Mouse (Mus musculus): ENCODE data around the gene Ttc29.
A peak's percentile ranks its signal among the peaks of the same experiment; 100 is the strongest.

Ttc29 gene

GRCm38 (mm10) chr8:78426455-78426854, 213.4 kb downstream of the Ttc29 start:
- no peak for DNase-seq (ENCODE audit: low spot score)

- no peak for DNase-seq (ENCODE audit: low spot score)
Measured at GRCm38 (mm10) chr8:78426875-78427768, 214.0 kb downstream of the Ttc29 start.

- no peak for DNase-seq (ENCODE audit: low spot score)
Measured at GRCm38 (mm10) chr8:78427769-78428130, 214.7 kb downstream of the Ttc29 start.

GRCm38 (mm10) chr8:78428148-78428547, 215.1 kb downstream of the Ttc29 start:
- DNase-seq (ENCODE audit: low spot score) = no peak

DNA sequence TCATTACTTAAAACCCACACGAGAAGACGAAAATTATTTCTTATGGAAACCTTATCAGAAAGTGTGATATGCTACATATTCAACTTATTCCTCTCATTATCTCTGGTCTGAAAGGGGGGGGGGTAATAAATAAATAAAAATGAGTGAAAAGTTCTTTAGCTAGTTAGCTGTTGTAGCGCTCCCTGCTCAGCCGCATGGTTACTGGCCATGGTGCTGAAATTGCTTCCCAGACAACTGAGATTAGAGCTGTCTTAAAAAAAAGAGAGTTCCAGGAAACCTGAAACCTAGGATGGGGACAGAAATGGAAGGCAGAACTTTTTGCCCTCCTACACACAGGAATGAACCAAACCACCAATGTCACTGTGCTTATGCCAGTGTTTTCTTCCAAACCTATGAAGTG, 218.3 kb downstream of the Ttc29 start:
- DNase-seq (ENCODE audit: low spot score) = peak; percentile 5

GRCm38 (mm10) chr8:78432451-78432850, 219.4 kb downstream of the Ttc29 start:
- no peak for DNase-seq (ENCODE audit: low spot score)

GRCm38 (mm10) chr8:78433318-78433717, 220.2 kb downstream of the Ttc29 start:
- no peak for DNase-seq (ENCODE audit: low spot score)

- no peak for DNase-seq (ENCODE audit: low spot score)
Measured at GRCm38 (mm10) chr8:78434340-78434739, 221.2 kb downstream of the Ttc29 start.

DNA sequence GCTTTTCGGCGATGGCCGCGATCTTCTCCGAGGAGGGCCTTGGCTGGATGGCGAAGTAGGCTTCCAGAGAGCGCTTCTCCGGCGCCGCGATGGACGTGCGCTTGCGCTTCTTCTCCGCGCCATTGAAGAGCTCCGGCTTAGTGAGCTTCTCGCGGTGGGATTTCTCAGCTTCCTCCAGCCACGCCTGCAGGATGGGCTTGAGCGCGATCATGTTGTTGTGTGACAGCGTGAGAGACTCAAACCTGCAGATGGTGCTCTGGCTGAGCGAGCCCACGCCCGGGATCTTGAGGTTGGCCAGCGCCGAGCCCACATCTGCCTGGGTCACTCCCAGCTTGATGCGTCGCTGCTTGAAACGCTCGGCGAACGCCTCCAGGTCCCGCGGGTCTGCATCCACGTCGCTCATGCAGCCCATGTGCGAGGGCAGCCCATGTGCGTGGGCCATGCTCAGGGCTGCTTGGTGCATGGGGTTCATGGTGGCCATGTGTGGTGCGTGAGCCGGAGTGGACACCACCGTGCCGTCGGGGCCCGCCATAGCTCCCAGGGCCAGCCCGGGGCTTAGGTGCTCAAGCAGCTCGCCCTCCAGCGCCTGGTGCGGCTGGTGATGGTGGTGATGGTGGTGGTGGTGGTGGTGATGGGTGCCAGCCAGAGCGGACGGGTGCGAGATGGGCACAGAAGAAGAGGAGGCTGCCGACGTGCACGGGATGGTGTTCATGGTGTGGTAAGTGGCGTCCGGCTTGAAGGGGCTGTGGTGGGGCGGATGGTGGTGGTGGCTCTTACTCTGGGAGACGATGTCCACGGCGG, 221.9 kb downstream of the Ttc29 start:
- DNase-seq (ENCODE audit: low spot score) = no peak

DNA sequence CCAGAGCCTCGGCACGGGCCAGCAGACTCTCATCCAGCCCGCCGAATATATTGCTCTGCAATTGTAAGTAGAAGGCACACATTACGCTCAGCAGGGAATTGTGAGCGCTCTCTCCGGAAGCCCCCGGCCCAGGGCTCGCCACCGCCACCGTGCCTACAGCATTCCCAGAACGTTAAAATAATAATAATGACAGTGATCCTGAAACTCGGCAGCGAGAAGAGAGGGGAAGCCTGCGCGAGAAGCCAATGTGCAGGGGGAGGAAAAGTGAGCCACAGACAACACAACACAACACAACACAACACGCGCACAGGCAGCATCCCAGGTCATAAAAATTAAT, 222.5 kb downstream of the Ttc29 start:
- DNase-seq (ENCODE audit: low spot score) = no peak

DNA sequence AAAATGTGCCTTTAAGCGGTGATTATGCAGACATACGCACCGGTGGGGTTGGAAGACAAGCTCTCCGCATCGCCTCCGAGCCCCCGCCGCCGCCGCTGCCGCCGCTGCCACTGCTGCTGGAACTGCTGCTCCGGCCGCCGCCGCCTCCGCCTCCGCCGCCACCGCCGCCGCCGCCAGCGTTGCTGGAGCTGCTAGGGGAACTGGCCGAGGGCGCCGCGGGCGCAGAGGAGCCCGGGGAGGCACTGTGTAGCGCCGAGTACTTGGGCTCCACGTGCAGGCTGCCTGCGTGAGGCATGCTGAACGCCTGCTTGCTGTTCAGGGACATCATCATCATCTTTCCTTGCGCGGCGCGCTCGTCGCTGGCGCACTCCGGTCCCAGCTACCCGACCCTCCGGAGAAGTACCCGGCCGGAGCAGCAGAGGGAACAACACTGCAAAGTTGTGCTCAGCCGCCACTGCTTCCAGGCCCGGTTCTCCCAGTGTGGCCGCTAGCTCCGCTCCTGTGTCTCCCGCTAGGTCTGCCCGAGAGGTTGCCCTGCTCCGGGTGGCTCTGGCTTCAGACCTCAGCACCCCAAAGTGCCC, 223.1 kb downstream of the Ttc29 start, which contains the start of gene Pou4f2:
Gene Pou4f2 (minus strand): TSS at position 575 of the 581 bp plus-strand sequence.
- DNase-seq (ENCODE audit: low spot score) = no peak

DNA sequence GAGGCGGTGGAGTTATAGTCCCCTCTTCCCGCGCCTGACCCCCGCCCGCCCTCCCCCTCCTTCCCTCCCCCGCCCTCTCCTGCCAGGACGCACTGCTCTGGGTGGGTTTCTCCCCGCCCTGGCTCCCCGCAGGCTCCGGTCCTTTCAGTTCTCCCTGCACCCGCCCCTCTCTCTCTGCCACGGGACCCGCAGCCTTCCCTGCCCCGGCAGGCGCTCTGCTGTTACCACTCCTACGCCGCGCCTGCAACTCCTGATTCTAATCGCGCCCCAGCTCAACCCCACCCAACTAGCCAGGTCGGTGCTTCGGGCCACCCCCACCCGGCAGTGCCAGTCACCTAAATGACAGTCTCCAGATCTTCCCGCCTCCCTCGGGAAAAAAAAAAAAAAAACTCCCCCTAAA, 223.6 kb downstream of the Ttc29 start:
- no peak for DNase-seq (ENCODE audit: low spot score)

GRCm38 (mm10) chr8:78437140-78438045, 224.3 kb downstream of the Ttc29 start:
- no peak for DNase-seq (ENCODE audit: low spot score)

DNA sequence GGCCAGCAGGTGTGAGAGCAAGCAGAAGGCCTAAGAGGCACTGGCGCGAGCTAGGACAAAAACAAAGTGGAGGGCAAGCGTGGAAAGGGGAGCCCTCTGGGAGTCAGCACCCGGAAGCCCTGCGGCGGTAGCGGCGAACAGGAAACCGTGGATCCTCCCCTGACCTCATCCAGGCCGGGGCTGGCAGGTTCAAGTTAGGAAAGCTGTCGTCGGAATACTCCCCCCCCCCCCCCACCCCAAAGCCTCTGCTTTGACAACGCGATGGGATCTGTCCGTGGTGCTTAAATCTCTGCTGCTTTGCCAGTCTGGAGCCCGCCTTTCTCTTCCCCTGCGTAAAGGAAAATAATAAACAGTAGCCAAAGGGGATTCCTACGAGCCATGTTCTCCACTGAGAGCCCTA, 225.0 kb downstream of the Ttc29 start:
- DNase-seq (ENCODE audit: low spot score) = no peak

DNA sequence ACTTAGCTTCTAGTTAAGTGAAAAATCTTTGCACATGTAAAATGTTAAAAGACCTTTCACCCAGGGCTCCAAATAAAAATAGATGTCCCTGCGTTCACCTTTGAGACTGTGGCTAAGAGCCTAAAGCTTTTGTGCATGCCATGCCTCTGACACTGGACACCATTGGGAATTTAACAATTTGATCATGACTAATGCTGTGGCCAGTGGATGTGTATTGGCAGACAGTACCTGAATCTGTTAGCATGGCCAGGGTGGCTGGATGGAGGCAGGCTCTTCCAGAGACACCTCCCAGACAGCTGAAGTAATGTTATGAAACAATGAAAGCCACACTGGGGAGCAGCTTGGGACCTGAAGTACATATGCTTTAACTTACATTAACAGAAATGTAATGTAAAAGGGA, 229.7 kb downstream of the Ttc29 start:
- DNase-seq (ENCODE audit: low spot score) = no peak
